Mouse (Mus musculus) adrenal gland, postnatal 14 days (tissue): Measurements from ENCODE around the gene Ptpru. TPM values are rescaled to one million over a fixed set of nuclear protein-coding genes. Genes with fewer than 3 reads are reported as not detected.

Source experiments
- DNase-seq: peaks from one replicate; pipeline ENCODE4 v3.0.0; 2021; ENCODE audit warnings: mixed read lengths
- total RNA-seq: library from RNA; stranded (reverse); gene quantifications from 2 replicates; pipeline ENCODE4 v1.2.3, GENCODE M21; 2021

Gene Ptpru
- total RNA-seq, 1 experiment from 2014 or later: 34.6 TPM

DNA sequence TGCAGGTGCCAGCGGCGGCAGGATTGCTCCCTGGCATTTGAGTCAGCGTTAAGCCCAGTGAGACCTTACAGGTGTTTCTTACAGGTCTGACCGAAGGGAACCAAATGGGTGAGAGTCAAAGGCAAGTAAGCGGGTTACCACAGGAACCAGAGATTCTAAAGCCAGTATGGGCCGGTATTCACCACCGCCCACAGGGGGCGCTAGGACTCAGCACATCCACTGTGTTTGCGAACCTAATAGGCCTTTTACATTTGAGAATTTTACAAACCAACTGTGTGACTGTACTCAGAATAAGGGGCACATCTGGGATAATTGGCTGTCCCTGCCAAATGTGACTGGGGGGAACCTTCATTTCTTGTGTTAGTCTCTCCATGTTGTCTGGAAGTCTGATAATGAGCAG lies 54.1 kb downstream of the Ptpru start:
- DNase-seq: peak; percentile 71

DNA sequence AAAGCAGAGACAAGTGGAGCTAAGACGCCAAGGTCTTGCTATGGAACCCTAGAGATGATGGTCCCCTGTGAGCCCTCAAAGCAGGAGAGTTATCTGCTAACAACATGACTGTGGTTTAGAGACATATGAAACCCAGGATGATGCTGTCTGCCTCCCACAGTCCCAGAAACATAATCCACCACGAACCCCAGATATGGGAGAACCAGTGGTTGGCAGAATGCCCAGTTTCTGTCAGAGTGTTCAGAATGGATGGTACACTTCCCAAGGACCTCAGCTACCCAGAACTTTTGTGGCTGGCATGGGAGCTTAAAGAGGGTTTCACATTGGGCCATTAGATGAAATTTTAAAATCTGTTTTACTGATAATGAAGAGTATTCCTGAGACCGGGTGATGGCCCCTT lies 57.1 kb downstream of the Ptpru start:
- peak; percentile 77 for DNase-seq

- no peak for DNase-seq
These were observed 59.3 kb downstream of the Ptpru start for GRCm38 (mm10) chr4:131778616-131779275.

- peak; percentile 36 for DNase-seq
These were observed 66.7 kb downstream of the Ptpru start for GRCm38 (mm10) chr4:131771384-131771783.

- no peak for DNase-seq
These were observed 74.2 kb downstream of the Ptpru start for GRCm38 (mm10) chr4:131763911-131764310.

DNA sequence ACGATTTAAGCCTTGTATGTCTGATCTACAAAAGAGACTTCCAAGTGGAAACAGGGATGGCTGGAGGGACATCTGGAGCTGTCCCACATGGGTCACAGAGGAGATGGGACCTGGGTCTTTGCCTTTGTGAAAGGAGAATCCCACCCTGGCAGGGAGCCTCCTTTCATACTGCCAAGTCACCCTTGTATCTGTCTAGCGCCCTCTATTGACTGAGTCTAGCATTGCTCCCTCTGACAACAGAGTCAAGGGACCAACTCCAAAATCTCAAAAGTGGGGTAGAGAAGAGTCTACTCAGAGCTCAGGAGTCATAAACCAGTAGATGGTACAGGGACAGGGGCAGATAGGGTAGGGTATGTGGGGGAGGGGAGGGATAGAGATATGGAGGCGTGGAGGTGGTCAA lies 74.6 kb downstream of the Ptpru start:
- no peak for DNase-seq

DNA sequence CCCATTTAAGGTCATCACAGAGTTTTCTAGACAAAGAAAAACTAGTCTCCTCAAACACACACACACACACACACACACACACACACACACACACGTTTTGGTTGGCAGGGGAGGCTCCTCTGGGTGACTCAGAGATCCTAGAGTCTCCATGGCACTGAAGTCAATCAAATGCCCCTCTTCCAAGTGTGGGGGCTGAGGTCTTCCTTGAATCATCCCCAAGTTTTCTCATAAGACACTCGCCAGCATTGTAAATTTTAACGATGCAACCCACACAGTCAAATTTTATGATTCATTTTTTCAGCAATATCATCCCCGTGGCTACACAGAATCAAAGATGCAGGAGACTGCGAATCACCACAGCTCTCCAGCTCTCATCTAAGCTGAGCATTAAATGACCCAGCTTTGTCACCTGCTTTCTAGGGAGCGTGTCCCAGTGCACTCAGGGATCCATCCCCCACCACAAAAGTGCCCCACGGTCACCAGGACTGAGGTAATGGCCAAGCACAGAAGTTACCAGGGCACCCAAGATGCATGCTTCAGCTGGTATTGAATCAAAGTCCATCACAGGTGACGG lies 75.8 kb downstream of the Ptpru start:
- no peak for DNase-seq

DNA sequence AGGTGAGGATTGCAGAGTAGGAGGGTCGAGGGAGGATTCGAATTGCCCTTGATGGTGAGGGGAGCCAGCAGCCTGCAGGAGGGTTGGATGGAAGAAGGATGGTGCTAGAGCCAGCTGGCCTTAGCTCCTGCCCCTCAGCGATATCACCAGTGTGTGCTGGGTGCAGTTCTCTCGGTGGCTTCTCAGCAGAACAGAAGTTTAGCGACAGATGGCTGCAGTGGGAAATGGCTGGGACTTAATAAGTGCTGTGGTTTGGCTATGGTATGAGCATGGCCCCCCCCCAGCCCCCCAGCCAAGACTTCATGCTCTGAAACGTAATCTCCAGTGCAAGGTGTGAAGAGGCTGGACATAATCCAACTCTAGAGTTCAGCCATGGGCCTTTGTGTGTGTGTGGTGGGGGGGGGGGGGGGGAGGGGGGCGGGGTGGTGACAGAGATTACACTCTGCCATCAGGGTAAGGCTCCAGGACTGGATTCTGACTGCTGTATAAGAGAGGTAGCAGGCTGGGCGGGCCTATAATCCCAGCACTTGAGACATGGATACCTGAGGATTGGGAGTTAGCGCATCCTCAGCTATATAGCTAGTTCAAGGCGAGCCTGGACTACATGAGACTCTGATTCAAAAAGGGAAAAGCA lies 85.8 kb downstream of the Ptpru start:
- DNase-seq: no peak

GRCm38 (mm10) chr4:131751561-131751960 lies 86.5 kb downstream of the Ptpru start:
- no peak for DNase-seq

- no peak for DNase-seq
These were observed 88.3 kb downstream of the Ptpru start for GRCm38 (mm10) chr4:131749802-131750201.

- peak; percentile 9 for DNase-seq
These were observed 93.4 kb downstream of the Ptpru start for GRCm38 (mm10) chr4:131744685-131745043.

DNA sequence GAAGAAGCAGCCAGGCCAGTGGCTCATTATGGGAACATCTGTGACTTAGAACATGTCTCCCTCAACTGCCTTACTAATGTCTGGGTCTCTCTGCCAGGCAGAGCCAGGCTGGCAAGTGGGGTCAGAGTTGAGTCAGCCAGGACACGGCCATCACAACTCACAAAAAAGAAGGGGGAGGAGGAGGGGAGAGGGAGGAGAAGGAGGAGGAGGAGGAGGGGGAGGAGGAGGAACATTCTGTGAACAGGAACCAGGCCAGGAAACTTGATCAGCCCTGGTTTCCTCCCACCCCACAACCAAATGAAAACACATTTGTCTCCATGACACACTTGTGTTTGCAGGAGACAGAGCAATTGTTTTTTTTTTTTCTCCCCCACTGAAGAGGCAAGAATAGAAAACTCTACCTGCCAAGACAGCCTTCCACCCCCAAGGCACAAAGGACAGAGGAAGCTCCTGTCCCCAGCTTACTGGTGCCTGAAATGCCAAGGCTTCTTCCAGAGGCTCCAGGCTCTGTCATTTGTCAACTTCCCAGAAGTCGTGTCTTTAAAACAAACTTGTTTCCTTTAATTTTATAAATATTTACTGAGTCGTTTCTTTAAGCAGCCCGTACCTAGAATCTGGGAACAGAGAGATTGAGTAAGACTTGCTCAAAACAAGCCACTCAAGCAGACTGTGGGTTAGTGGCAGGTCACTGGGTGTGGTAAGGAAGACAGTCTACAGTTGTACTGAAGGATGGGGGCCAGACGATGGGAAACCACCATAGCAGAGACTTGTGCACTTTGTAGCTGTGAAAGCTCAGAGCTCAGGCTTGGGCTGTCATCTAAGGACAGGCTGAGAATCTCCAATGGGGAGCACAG lies 94.0 kb downstream of the Ptpru start:
- DNase-seq: peak; percentile 50

- DNase-seq: no peak
These were observed 95.1 kb downstream of the Ptpru start for GRCm38 (mm10) chr4:131743031-131743430.

DNA sequence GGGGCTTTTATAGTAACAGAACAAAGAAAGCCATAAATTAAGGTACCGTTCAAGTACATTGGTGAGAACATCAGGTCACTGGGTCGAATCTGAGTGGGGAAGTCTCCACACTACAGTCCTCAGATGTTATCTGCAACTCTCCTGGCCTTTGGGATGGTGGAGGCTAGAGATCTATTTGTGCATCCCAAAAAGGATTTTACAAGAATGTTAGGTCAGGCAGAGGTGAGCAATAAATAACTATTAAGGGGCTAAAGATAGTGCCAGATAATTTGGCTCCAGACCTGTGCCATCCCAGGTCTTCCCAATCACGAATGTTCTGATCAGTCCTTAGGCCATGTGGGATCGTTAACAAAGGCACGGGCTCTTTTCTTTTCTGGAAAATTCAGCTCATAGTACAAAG lies 97.5 kb downstream of the Ptpru start:
- DNase-seq: no peak

DNA sequence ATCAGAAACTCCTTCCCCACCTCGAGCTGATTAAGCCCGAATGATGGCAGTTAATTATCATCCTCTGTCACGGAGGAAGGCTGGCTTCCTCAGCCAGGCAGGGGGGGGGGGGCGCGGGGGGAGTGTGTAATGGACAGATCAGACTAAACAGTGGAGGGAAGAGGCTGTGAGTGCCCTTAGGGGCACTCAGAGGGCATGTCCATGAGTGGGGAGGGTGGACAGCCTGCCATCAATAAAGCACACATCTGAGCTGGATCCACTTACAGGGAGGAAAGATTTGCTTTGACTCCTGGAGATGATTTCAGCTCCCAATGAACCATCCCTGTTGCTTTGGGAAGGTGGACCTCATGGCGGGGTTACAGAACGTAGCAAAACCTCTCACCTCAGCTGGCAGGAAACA lies 109.5 kb downstream of the Ptpru start:
- DNase-seq: no peak

GRCm38 (mm10) chr4:131723415-131724080 lies 114.5 kb downstream of the Ptpru start:
- DNase-seq: peak; percentile 89

DNA sequence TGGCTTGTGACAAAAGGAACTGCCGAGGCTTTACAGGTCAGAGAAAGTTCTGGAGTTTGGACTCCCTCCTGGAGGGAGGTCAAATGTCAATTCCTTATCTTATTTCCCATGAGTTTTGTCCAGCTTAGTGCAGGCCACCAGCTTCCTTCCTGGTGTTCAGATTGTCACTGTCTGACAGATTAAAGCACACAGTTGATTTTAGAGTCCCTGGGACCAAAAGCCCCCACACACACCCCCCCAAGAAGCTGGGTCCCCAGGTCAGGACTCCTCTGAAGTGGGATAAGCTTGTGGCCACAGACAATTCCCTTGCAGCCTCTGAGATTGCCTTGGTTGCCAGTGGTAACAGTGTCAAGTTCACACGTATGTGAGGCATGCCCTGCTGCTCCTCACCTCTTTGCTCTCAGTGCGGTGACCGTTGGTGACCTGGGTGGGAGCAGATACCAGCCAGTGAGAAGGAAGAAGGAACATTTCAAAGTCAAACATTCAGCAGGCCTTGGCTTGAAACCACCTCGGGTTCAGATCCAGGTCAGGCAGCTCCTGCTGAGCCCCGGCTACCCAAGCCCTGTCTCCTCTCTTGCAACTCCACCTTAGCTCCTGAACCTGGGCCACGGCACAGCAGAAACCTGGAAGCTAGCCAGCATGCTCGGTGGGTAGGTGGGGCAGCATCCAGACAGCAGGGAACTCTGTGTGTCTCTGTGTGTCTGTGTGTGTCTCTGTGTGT lies 115.8 kb downstream of the Ptpru start:
- peak; percentile 66 for DNase-seq

DNA sequence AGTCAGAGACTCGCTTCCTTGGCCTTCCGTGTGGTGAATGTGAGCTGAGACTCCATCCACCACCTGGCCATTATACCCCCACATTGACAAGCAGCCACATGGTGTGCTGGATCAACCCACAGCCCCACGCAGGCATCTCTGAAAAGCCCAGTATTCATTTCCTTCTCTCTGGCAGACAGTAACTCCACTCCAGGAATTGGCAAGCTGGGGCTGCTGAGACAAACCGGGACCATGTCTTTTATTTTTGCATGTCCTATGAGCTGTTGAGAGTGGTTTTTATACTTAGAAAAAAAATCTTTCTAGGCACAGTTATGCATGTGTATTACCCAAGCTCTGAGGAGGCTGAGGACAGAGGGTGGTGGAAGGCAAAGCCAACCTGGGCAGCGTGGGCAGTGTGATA lies 118.9 kb downstream of the Ptpru start:
- no peak for DNase-seq
